Mouse (Mus musculus): ENCODE measurements at regions not wholly inside any gene's neighbourhood (a gene's known extent, or its start where the extent isn't known, plus 50 kb on each side); places are given as distances from the start of the nearest gene placed in this dataset.

DNA sequence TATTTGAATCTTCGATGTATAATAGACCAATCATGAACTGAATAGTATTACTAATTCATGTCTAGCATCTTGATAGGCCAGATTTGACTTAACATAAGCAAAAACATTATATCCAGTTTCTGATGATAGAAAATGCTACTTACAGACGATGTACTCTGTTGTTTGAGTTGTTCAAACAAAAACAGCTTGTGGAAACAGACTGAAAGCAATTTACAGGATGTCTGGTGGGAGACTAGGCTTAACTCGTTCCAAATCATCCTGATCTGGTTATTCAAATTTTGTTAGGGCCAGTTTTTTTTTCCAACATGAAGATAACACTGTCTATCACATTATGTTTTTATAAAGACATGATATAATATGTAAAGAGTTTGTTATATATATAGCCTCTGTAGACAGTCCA lies 369.4 kb upstream of the Igbp1b start:
- no peak for DNase-seq (ENCODE audit: low spot score)

DNA sequence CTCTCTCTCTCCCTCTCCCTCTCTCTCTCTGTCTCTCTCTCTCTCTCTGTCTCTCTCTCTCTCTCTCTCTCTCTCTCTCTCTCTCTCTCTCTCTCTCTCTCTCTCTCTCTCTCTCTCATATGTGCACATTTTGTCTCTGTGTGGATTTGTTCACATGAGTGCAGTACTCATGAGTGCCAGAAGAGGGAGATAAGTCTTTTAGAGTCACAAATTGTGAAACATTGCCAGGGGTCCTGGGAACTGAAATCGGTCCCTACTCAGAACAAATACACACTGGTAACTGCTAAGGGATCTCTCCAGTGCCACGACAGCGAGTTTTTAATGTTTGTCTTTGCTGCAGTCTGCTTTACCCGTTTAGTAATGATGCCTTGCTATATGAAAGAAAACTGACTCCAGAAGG lies 356.2 kb upstream of the Igbp1b start:
- DNase-seq (ENCODE audit: low spot score), result no peak

DNA sequence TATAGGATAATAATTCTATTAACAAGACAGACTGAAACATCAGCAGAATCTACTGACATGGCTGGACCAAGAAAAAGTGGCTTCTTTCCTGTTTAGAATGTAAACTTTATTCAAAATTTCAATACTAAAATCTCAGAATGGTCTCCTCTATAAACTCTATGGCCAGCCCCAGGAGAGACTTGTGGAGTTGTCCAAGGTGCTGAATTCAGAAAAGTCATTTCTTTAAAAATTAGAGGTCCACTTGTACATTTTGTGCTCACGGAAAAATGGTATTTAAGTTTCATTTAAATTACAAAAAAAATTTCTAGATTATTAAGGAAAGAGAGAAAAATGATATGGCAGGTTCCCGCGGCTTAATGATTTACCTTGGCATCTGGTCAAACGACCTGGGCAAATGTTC lies 352.2 kb upstream of the Igbp1b start:
- DNase-seq (ENCODE audit: low spot score), result no peak
